Mouse (Mus musculus): ENCODE data around the gene Hils1. TPM values are rescaled to one million over a fixed set of nuclear protein-coding genes. Genes with fewer than 3 reads are reported as not detected.
A peak's percentile ranks its signal among the peaks of the same experiment; 100 is the strongest.

Gene Hils1
- total RNA-seq, 2 experiments from 2014 or later, result not detected

- DNase-seq (ENCODE audit: extremely low spot score in 1 of 2, low spot score in 1 of 2), result no peak
These were observed 19.0 kb downstream of the Hils1 start for GRCm38 (mm10) chr11:94986435-94986834.

- peak in 1 of 2 experiments; percentile 14 for DNase-seq (ENCODE audit: extremely low spot score in 1 of 2, low spot score in 1 of 2)
These were observed 19.9 kb downstream of the Hils1 start for GRCm38 (mm10) chr11:94987341-94987740.

GRCm38 (mm10) chr11:94987851-94988250 is 20.5 kb downstream of the Hils1 start:
- peak in 1 of 2 experiments; percentile 7 for DNase-seq (ENCODE audit: extremely low spot score in 1 of 2, low spot score in 1 of 2)

GRCm38 (mm10) chr11:94988780-94989561 is 21.6 kb downstream of the Hils1 start:
- DNase-seq (ENCODE audit: extremely low spot score in 1 of 2, low spot score in 1 of 2), result no peak

- DNase-seq (ENCODE audit: extremely low spot score in 1 of 2, low spot score in 1 of 2), result peak in 1 of 2 experiments; percentile 74
These were observed 22.2 kb downstream of the Hils1 start for GRCm38 (mm10) chr11:94989562-94990017.

GRCm38 (mm10) chr11:94990102-94990748 is 22.8 kb downstream of the Hils1 start:
- no peak for DNase-seq (ENCODE audit: extremely low spot score in 1 of 2, low spot score in 1 of 2)

GRCm38 (mm10) chr11:94990749-94991577 is 23.6 kb downstream of the Hils1 start, which contains the start of gene Ppp1r9b:
Gene Ppp1r9b, plus strand, starts transcription at chr11:94991035.
- DNase-seq (ENCODE audit: extremely low spot score in 1 of 2, low spot score in 1 of 2), result peak; percentile 82 to 87

GRCm38 (mm10) chr11:94991641-94992479 is 24.5 kb downstream of the Hils1 start:
- DNase-seq (ENCODE audit: extremely low spot score in 1 of 2, low spot score in 1 of 2), result no peak

- DNase-seq (ENCODE audit: extremely low spot score in 1 of 2, low spot score in 1 of 2), result no peak
These were observed 25.0 kb downstream of the Hils1 start for GRCm38 (mm10) chr11:94992480-94992753.

GRCm38 (mm10) chr11:94992754-94993606 is 25.6 kb downstream of the Hils1 start:
- DNase-seq (ENCODE audit: extremely low spot score in 1 of 2, low spot score in 1 of 2), result peak in 1 of 2 experiments; percentile 26

- DNase-seq (ENCODE audit: extremely low spot score in 1 of 2, low spot score in 1 of 2), result no peak
These were observed 26.9 kb downstream of the Hils1 start for GRCm38 (mm10) chr11:94994208-94994814.

GRCm38 (mm10) chr11:94994947-94995772 is 27.8 kb downstream of the Hils1 start:
- no peak for DNase-seq (ENCODE audit: extremely low spot score in 1 of 2, low spot score in 1 of 2)

- DNase-seq (ENCODE audit: extremely low spot score in 1 of 2, low spot score in 1 of 2), result no peak
These were observed 28.7 kb downstream of the Hils1 start for GRCm38 (mm10) chr11:94996101-94996500.

GRCm38 (mm10) chr11:94996984-94997383 is 29.6 kb downstream of the Hils1 start:
- no peak for DNase-seq (ENCODE audit: extremely low spot score in 1 of 2, low spot score in 1 of 2)

- no peak for DNase-seq (ENCODE audit: extremely low spot score in 1 of 2, low spot score in 1 of 2)
These were observed 30.2 kb downstream of the Hils1 start for GRCm38 (mm10) chr11:94997596-94997995.

- DNase-seq (ENCODE audit: extremely low spot score in 1 of 2, low spot score in 1 of 2), result peak in 1 of 2 experiments; percentile 68
These were observed 30.7 kb downstream of the Hils1 start for GRCm38 (mm10) chr11:94998041-94998531.

- DNase-seq (ENCODE audit: extremely low spot score in 1 of 2, low spot score in 1 of 2), result no peak
These were observed 32.7 kb downstream of the Hils1 start for GRCm38 (mm10) chr11:95000128-95000527.

GRCm38 (mm10) chr11:95000548-95000947 is 33.2 kb downstream of the Hils1 start:
- no peak for DNase-seq (ENCODE audit: extremely low spot score in 1 of 2, low spot score in 1 of 2)

Data from layer of hippocampus, postnatal 25 days (tissue).